Mouse (Mus musculus) ES-E14 (cell line): ENCODE measurements around the gene Dclk2. TPM values are rescaled to one million over a fixed set of nuclear protein-coding genes. Genes with fewer than 3 reads are reported as not detected.

ENCODE experiments used
- DNase-seq: peaks from one replicate; pipeline ENCODE4 v3.0.0-alpha.2; 2013; ENCODE audit warnings: low read depth, low spot score
- H3K27ac ChIP-seq: 2 replicates; pipeline ENCODE4 v1.5.1; 2012; ENCODE audit warnings: low read depth, mild to moderate bottlenecking, low read length, moderate library complexity, mixed read lengths; ENCODE audit not compliant: poor library complexity, insufficient read depth, severe bottlenecking
- H3K36me3 ChIP-seq: 2 replicates; pipeline ENCODE4 v1.6.1; 2012; ENCODE audit warnings: mild to moderate bottlenecking, low read length, moderate library complexity, mixed read lengths; ENCODE audit not compliant: control insufficient read depth, poor library complexity, insufficient read depth, severe bottlenecking
- H3K4me1 ChIP-seq, 2 experiments: fragments of 150-350 bp in 1 of 2; sonication (generic) in 1 of 2; 2 replicates each; pipeline ENCODE4 v1.6.1; 2012; ENCODE audit warnings: low read length in 2 of 2, mild to moderate bottlenecking in 1 of 2, mixed read lengths in 1 of 2; ENCODE audit not compliant: control insufficient read depth in 2 of 2, insufficient read depth in 2 of 2, poor library complexity in 1 of 2
- H3K4me3 ChIP-seq, 2 experiments: fragments of 150-350 bp in 1 of 2; sonication (generic) in 1 of 2; 2 replicates each; pipeline ENCODE4 v1.5.1; 2012; ENCODE audit warnings: low read length in 2 of 2, low read depth in 1 of 2, mild to moderate bottlenecking in 1 of 2, mixed read lengths in 1 of 2; ENCODE audit not compliant: insufficient read depth in 1 of 2, poor library complexity in 1 of 2, severe bottlenecking in 1 of 2
- H3K9ac ChIP-seq: 2 replicates; pipeline ENCODE4 v1.6.1; 2012; ENCODE audit warnings: low read depth, mild to moderate bottlenecking, low read length, mixed read lengths; ENCODE audit not compliant: poor library complexity, insufficient read depth, severe bottlenecking
- H3K9me3 ChIP-seq: fragments of 150-350 bp; sonication (generic); 2 replicates; pipeline ENCODE4 v1.6.1; 2012; ENCODE audit warnings: low read depth, mild to moderate bottlenecking, low read length; ENCODE audit not compliant: control insufficient read depth, insufficient read depth
- CHD2 ChIP-seq: IDR thresholded peaks from 2 replicates; pipeline ENCODE4 v1.6.1; 2014; ENCODE audit warnings: mild to moderate bottlenecking, low read depth, low read length, inconsistent platforms
- HCFC1 ChIP-seq: IDR thresholded peaks from 2 replicates; pipeline ENCODE4 v1.6.1; 2012; ENCODE audit warnings: low read length, inconsistent platforms, borderline replicate concordance; ENCODE audit not compliant: insufficient read depth
- MAFK ChIP-seq: IDR thresholded peaks from 2 replicates; pipeline ENCODE4 v1.6.1; 2014; ENCODE audit warnings: mild to moderate bottlenecking, low read depth, low read length, inconsistent platforms; ENCODE audit not compliant: insufficient read depth
- ZC3H11A ChIP-seq: IDR thresholded peaks from 2 replicates; pipeline ENCODE4 v1.6.1; 2012; ENCODE audit warnings: low read depth, mild to moderate bottlenecking, inconsistent platforms, low read length, borderline replicate concordance
- ZNF384 ChIP-seq: IDR thresholded peaks from 2 replicates; pipeline ENCODE4 v1.6.1; 2012; ENCODE audit warnings: low read depth, low read length, inconsistent platforms
- in situ Hi-C, 2 experiments: fragments of 600-800 bp; cut with MboI; formaldehyde crosslinking; loops; one replicate each; pipeline ENCODE4 v1.15.1; 2025; ENCODE audit warnings: low sequenced_read_pairs in 2 of 2, inconsistent platforms in 1 of 2; ENCODE audit not compliant: unreplicated experiment in 2 of 2
- total RNA-seq: library from RNA; depleted of rRNA; stranded (reverse); fragments of 300-350 nt; gene quantifications from 2 replicates; pipeline ENCODE4 v1.2.3, GENCODE M21; 2012

Dclk2 gene
- total RNA-seq, 1 experiment = 13.6 TPM

GRCm38 (mm10) chr3:86800841-86801240 lies 119.8 kb downstream of the Dclk2 start:
- H3K27ac ChIP-seq = no peak overlapping the region
- DNase-seq = no peak
- H3K9ac ChIP-seq = no peak overlapping the region
- no peaks in the 10 kb centered on the region; a peak in 1 of 4 replicates for H3K4me1 ChIP-seq
- no peaks in the 10 kb centered on the region for H3K9me3 ChIP-seq
- TF ChIP-seq HCFC1 = no peak
- TF ChIP-seq CHD2 = no peak
- no peak for TF ChIP-seq ZNF384
- TF ChIP-seq MAFK = no peak
- TF ChIP-seq ZC3H11A = no peak
- H3K36me3 ChIP-seq = peaks cover 5% of the 10 kb centered on the region; the same call in 1 of the 2 replicates
- H3K4me3 ChIP-seq = no peak overlapping the region
- in situ Hi-C loops = no loop called here

DNA sequence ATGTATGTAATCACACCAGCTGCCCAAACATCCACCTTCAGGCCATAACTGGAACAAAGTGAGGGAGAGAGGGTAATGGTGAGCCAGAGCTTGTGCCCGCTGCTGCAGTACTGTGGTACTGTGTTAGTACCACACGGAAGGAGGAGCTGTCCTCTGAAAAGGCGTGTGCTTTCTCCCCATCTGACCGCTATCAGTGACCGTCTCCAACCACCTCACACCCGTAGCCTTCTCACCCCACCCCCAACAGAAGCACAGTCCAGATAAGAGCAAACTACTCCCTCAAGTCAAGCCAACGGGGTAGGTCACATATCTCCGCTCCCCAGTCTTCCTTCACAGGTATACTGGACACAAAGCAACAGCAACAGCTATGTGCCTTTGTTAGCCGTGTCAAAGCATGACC lies 121.6 kb downstream of the Dclk2 start:
- H3K27ac ChIP-seq = no peak overlapping the region

GRCm38 (mm10) chr3:86797871-86798460 lies 122.7 kb downstream of the Dclk2 start:
- no peak overlapping the region for H3K4me3 ChIP-seq
- no peak overlapping the region for H3K9ac ChIP-seq
- DNase-seq = no peak
- H3K27ac ChIP-seq = no peak overlapping the region
- in situ Hi-C loops = no loop called here
- no peaks in the 10 kb centered on the region; a peak in 1 of 4 replicates for H3K4me1 ChIP-seq
- H3K9me3 ChIP-seq = no peaks in the 10 kb centered on the region
- TF ChIP-seq ZC3H11A = no peak
- TF ChIP-seq MAFK = no peak
- TF ChIP-seq ZNF384 = no peak
- no peak for TF ChIP-seq CHD2
- no peak for TF ChIP-seq HCFC1
- H3K36me3 ChIP-seq = peaks cover 3% of the 10 kb centered on the region; the same call in 1 of the 2 replicates

More for the DNA sequence above, 121.6 kb downstream of the Dclk2 start:
- Histone ChIP-seq H3K9ac (no peak overlapping the region), H3K36me3 (peaks cover 3% of the 10 kb centered on the region; the same call in 1 of the 2 replicates), H3K4me1 (no peaks in the 10 kb centered on the region; a peak in 1 of 4 replicates), H3K4me3 (no peak overlapping the region), H3K9me3 (no peaks in the 10 kb centered on the region)
- no peak for DNase-seq
- in situ Hi-C loops = no loop called here
- TF ChIP-seq HCFC1 (no peak), MAFK (no peak), ZNF384 (no peak), CHD2 (no peak), ZC3H11A (no peak)

DNA sequence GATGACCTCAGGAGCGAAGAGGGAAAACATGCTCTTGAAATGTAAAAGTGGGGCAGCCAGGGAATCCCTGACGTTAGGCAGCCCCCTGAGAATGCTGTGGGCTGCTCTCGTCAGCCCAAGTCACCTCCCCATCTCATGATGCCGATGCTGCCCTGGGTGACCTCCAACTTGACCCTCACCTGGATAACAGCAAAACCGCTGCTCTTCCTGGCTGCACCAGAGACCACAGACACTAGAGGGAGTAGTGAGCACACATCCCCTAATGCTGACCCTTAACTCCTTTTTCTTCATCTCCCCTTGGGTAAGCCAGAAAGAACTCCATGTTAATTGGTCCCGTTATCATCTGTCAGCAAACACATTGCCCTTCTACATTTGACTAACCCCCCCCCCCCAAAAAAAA lies 123.9 kb downstream of the Dclk2 start:
- peak; percentile 42 for DNase-seq
- peak overlapping the region in 1 of 2 experiments; percentile 40; a peak in 1 of 4 replicates for H3K4me3 ChIP-seq

More for the DNA sequence above, 123.9 kb downstream of the Dclk2 start:
- in situ Hi-C loops = no loop called here
- peaks cover 5% of the 10 kb centered on the region; the same call in 1 of the 2 replicates for H3K36me3 ChIP-seq
- peak; percentile 39; the same call in 1 of the 2 replicates for TF ChIP-seq ZC3H11A
- no peak for TF ChIP-seq HCFC1
- no peak overlapping the region for H3K9ac ChIP-seq
- no peaks in the 10 kb centered on the region; a peak in 1 of 4 replicates for H3K4me1 ChIP-seq
- no peaks in the 10 kb centered on the region for H3K9me3 ChIP-seq
- H3K27ac ChIP-seq = no peak overlapping the region
